Mouse (Mus musculus) brain, embryonic 14.5 days (tissue): ENCODE measurements around the gene Ccdc33.

Source experiments
- CTCF ChIP-seq: fragments of 200-500 bp; IDR thresholded peaks from 2 replicates; pipeline ENCODE4 v1.5.1; 2012; ENCODE audit warnings: inconsistent platforms, mild to moderate bottlenecking, moderate library complexity, borderline replicate concordance; ENCODE audit not compliant: insufficient read depth, insufficient read length; ENCODE audit errors: extremely low read depth
- POLR2A ChIP-seq: fragments of 200-500 bp; IDR thresholded peaks from 2 replicates; pipeline ENCODE4 v1.6.1; 2012; ENCODE audit warnings: mild to moderate bottlenecking, inconsistent platforms, borderline replicate concordance; ENCODE audit not compliant: poor library complexity, insufficient read depth, insufficient read length, severe bottlenecking; ENCODE audit errors: extremely low read depth

DNA sequence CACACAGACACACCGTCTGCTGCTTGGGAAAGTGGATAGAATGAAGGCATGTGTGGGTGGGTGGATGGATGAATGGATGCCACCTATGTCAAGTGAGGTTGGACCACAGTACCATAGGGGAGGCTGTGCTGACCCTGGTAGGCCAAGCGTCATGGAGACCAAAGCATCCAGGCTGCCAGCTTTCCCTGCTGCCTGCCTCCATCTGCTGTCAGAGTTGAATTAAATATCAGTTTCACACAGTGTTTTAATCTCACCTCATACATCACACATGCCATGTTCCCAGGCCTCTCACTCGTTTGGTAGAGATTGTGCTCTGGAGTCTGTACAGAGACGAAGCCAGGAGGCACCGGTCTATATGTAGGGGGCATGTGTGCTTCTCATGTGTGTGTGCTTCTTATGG lies 7.8 kb downstream of the Ccdc33 start:
- TF ChIP-seq CTCF (no peak), POLR2A (no peak)
